Mouse (Mus musculus) liver, embryonic 16.5 days (tissue): ENCODE data around the gene Hesx1. TPM values are rescaled to one million over a fixed set of nuclear protein-coding genes. Genes with fewer than 3 reads are reported as not detected.

Experiments
- ATAC-seq: fragments of 200-750 bp; cut with Nextera tagmentation; 2 replicates; pipeline ENCODE4 v1.8.0; 2017; ENCODE audit warnings: low read depth, mild to moderate bottlenecking, moderate number of reproducible peaks, moderate library complexity
- H3K27ac ChIP-seq: fragments of 300-500 bp; sonication (generic); 2 replicates; pipeline ENCODE4 v1.5.1; 2014; ENCODE audit warnings: mild to moderate bottlenecking, low read length
- H3K27me3 ChIP-seq: fragments of 300-500 bp; sonication (generic); 2 replicates; pipeline ENCODE4 v1.6.1; 2014; ENCODE audit warnings: low read depth, low read length, mixed read lengths; ENCODE audit not compliant: control insufficient read depth, insufficient read depth
- H3K36me3 ChIP-seq: fragments of 300-500 bp; sonication (generic); 2 replicates; pipeline ENCODE4 v1.6.1; 2014; ENCODE audit warnings: mild to moderate bottlenecking; ENCODE audit not compliant: control insufficient read depth, insufficient read depth
- H3K4me1 ChIP-seq: fragments of 300-500 bp; sonication (generic); 2 replicates; pipeline ENCODE4 v1.6.1; 2014; ENCODE audit warnings: low read depth, low read length, mixed read lengths; ENCODE audit not compliant: control insufficient read depth
- H3K4me2 ChIP-seq: fragments of 300-500 bp; sonication (generic); 2 replicates; pipeline ENCODE4 v1.6.1; 2014; ENCODE audit warnings: low read depth, low read length, mixed read lengths
- H3K4me3 ChIP-seq: fragments of 300-500 bp; sonication (generic); 2 replicates; pipeline ENCODE4 v1.5.1; 2014; ENCODE audit warnings: low read depth, mild to moderate bottlenecking, low read length
- H3K9ac ChIP-seq: fragments of 300-500 bp; sonication (generic); 2 replicates; pipeline ENCODE4 v1.6.1; 2014; ENCODE audit warnings: low read depth, low read length
- H3K9me3 ChIP-seq: fragments of 300-500 bp; sonication (generic); replicated peaks from 2 replicates; pipeline ENCODE4 v1.6.1; 2016; ENCODE audit warnings: low read length; ENCODE audit not compliant: control insufficient read depth
- WGBS: fragments of 180-500 bp; shearing (Covaris S2); extraction: QIAGEN DNeasy Blood & Tissue Kit; methylation state at CpG from one replicate; pipeline ENCODE4 v1.1.7; 2014; ENCODE audit not compliant: insufficient replicate concordance; 5-methylcytosine and 5-hydroxymethylcytosine counted together
- polyA plus RNA-seq: library from polyadenylated mRNA; unstranded; fragments of >200 nt; fragmentation: Nextera tagmentation; extraction: Ambion mirVana; gene quantifications from 2 replicates; pipeline ENCODE4 v1.2.1, GENCODE M21; 2015

Hesx1 gene
- polyA plus RNA-seq, 1 experiment from 2014 or later = 5.1 TPM

- Histone ChIP-seq H3K27me3 (peaks cover 39% of the 10 kb centered on the region), H3K4me2 (no peak overlapping the region), H3K27ac (no peak overlapping the region), H3K4me3 (no peak overlapping the region), H3K4me1 (no peaks in the 10 kb centered on the region; the same call in 1 of the 2 replicates), H3K9me3 (no peaks in the 10 kb centered on the region), H3K36me3 (no peaks in the 10 kb centered on the region), H3K9ac (no peak overlapping the region)
- ATAC-seq = no peak
- 48% methylated on average over 5 of the region's 5 CpGs for WGBS
These were observed 49.2 kb downstream of the Hesx1 start for GRCm38 (mm10) chr14:27043416-27043815.

DNA sequence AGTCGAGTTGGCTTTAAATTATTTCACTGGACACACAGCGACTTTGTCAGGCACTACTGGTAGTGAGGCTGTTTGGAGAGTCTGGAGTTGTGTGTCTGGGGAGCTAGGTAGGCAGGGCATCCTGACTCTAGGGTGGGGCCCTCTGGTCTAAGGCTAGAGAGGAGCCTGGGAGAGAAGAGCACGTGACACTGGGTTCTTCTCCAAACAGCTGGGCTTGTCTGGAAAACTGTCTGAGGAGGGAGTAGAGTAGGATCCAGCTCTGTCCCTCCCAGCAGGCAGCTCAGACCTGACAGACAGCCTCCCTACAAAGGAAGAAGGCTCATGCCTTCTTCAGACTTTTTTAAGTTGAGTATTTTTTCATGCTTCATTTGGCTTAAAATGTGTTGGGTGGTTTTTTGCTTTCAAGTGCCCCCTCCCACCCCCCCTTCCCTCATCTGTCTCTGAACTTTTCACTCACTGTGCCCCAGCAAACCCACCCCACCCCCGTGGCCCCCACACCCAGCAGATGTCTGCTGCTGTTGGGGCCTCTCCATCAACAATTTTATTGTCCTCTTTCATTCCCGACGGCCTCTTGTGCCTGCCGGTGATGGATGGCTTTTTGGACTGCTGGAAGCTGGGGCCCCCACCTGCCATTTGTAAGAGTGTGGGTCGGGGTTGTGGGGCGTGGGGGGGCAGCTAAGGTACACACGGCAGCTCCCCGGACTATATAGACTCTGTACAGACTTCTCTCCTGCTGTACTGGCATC is 50.2 kb downstream of the Hesx1 start:
- 3% methylated on average over 11 of the region's 11 CpGs for WGBS
- H3K36me3 ChIP-seq = no peaks in the 10 kb centered on the region
- no peaks in the 10 kb centered on the region; the same call in 1 of the 2 replicates for H3K4me1 ChIP-seq
- no peaks in the 10 kb centered on the region for H3K9me3 ChIP-seq
- no peak overlapping the region for H3K27ac ChIP-seq
- peaks cover 30% of the 10 kb centered on the region for H3K27me3 ChIP-seq
- no peak overlapping the region for H3K4me2 ChIP-seq
- no peak overlapping the region for H3K4me3 ChIP-seq
- no peak overlapping the region for H3K9ac ChIP-seq
- ATAC-seq = no peak

GRCm38 (mm10) chr14:27044967-27045361 is 50.7 kb downstream of the Hesx1 start:
- Histone ChIP-seq H3K9me3 (no peaks in the 10 kb centered on the region), H3K4me2 (no peak overlapping the region), H3K4me1 (no peaks in the 10 kb centered on the region), H3K27me3 (peaks cover 24% of the 10 kb centered on the region), H3K4me3 (no peak overlapping the region), H3K36me3 (no peaks in the 10 kb centered on the region), H3K9ac (no peak overlapping the region), H3K27ac (no peak overlapping the region)
- ATAC-seq = no peak
- 12% methylated on average over 2 of the region's 2 CpGs for WGBS

GRCm38 (mm10) chr14:27048231-27048956 is 54.2 kb downstream of the Hesx1 start:
- peaks cover 2% of the 10 kb centered on the region for H3K27me3 ChIP-seq
- H3K9me3 ChIP-seq = no peaks in the 10 kb centered on the region
- no peak for ATAC-seq
- 62% methylated on average over 8 of the region's 8 CpGs for whole genome bisulfite sequencing
- no peaks in the 10 kb centered on the region for H3K4me1 ChIP-seq
- no peak overlapping the region for H3K9ac ChIP-seq
- no peak overlapping the region for H3K27ac ChIP-seq
- no peak overlapping the region for H3K4me2 ChIP-seq
- no peak overlapping the region for H3K4me3 ChIP-seq
- no peaks in the 10 kb centered on the region for H3K36me3 ChIP-seq

DNA sequence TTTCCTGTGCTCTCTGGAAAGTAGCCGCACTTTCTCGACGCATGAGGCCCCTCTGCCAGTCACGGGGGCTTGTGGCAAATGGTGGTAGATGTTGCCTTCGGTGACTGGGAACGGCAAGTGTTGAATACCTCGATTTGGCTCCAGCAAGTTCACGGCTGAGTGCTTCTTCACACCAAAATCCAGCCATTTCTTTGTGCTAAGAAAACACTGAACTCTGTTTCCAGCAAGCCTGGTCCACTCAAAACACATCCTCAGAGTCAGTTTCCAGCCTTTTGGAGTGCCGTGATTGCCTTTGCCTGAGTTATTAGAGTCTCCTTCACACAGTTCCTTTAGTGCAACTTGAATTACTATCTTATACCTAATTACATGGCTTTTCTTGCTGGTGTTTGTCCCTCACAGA is 55.8 kb downstream of the Hesx1 start:
- H3K9ac ChIP-seq = no peak overlapping the region
- H3K9me3 ChIP-seq = no peaks in the 10 kb centered on the region
- H3K27ac ChIP-seq = no peak overlapping the region
- no peaks in the 10 kb centered on the region for H3K27me3 ChIP-seq
- no peaks in the 10 kb centered on the region for H3K4me1 ChIP-seq
- 47% methylated on average over 9 of the region's 9 CpGs for WGBS
- no peaks in the 10 kb centered on the region for H3K36me3 ChIP-seq
- no peak overlapping the region for H3K4me3 ChIP-seq
- ATAC-seq = no peak
- no peak overlapping the region for H3K4me2 ChIP-seq

- no peak for ATAC-seq
- Histone ChIP-seq H3K27ac (no peak overlapping the region), H3K4me2 (no peak overlapping the region), H3K27me3 (no peaks in the 10 kb centered on the region), H3K4me1 (no peaks in the 10 kb centered on the region), H3K9me3 (no peaks in the 10 kb centered on the region), H3K36me3 (no peaks in the 10 kb centered on the region), H3K4me3 (no peak overlapping the region), H3K9ac (no peak overlapping the region)
- 57% methylated on average over 18 of the region's 18 CpGs for WGBS
These were observed 56.6 kb downstream of the Hesx1 start for GRCm38 (mm10) chr14:27050560-27051510.

DNA sequence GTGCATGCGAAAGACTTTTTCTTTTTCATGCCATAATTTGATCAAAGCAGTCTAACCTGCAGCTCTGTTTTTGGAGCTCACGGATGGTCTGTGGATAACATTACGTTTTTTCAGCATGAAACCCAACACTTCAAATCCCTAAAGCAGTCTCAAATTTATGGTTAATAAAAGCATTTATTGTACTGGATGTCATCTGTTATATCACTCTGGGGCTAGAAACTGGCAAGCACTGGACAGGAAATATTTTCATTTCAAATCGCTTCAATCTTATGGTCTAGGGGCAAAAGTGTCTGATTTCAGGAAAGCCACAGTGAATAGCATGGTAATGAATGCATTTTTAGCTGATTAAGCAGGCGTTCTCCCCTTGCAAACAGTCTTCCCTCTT is 57.3 kb downstream of the Hesx1 start:
- Histone ChIP-seq H3K27me3 (no peaks in the 10 kb centered on the region), H3K27ac (no peak overlapping the region), H3K9ac (no peak overlapping the region), H3K9me3 (no peaks in the 10 kb centered on the region), H3K4me1 (no peaks in the 10 kb centered on the region), H3K4me2 (no peak overlapping the region), H3K4me3 (no peak overlapping the region), H3K36me3 (no peaks in the 10 kb centered on the region)
- no peak for ATAC-seq
- 59% methylated on average over 5 of the region's 5 CpGs for WGBS
